Mouse (Mus musculus) midbrain, postnatal 0 days (tissue): ENCODE results near the gene Ipmk. TPM values are rescaled to one million over a fixed set of nuclear protein-coding genes. Genes with fewer than 3 reads are reported as not detected.

Experiments
- ATAC-seq: fragments of 200-750 bp; cut with Nextera tagmentation; 2 replicates; pipeline ENCODE4 v1.8.0; 2017; ENCODE audit warnings: moderate number of reproducible peaks, mild to moderate bottlenecking, moderate TSS enrichment, moderate library complexity; ENCODE audit not compliant: low FRiP score
- DNase-seq: peaks from one replicate; pipeline ENCODE4 v3.0.0-alpha.2; 2015; ENCODE audit warnings: low spot score
- H3K27ac ChIP-seq: fragments of 300-500 bp; sonication (generic); 2 replicates; pipeline ENCODE4 v1.5.1; 2014; ENCODE audit warnings: low read depth, mild to moderate bottlenecking, low read length, mixed read lengths
- H3K27me3 ChIP-seq: fragments of 300-500 bp; sonication (generic); 2 replicates; pipeline ENCODE4 v1.6.1; 2014; ENCODE audit warnings: low read length, control low read depth, mixed read lengths; ENCODE audit not compliant: insufficient read depth
- H3K36me3 ChIP-seq: fragments of 300-500 bp; sonication (generic); 2 replicates; pipeline ENCODE4 v1.6.1; 2014; ENCODE audit warnings: low read length, control low read depth, mixed read lengths; ENCODE audit not compliant: insufficient read depth
- H3K4me1 ChIP-seq: fragments of 300-500 bp; sonication (generic); 2 replicates; pipeline ENCODE4 v1.6.1; 2014; ENCODE audit warnings: mild to moderate bottlenecking, control low read depth, antibody characterized with exemption, low read length, mixed read lengths; ENCODE audit not compliant: insufficient read depth
- H3K4me2 ChIP-seq: fragments of 300-500 bp; sonication (generic); 2 replicates; pipeline ENCODE4 v1.6.1; 2014; ENCODE audit warnings: low read depth, mild to moderate bottlenecking, low read length, mixed read lengths; ENCODE audit not compliant: poor library complexity, severe bottlenecking
- H3K4me3 ChIP-seq: fragments of 300-500 bp; sonication (generic); 2 replicates; pipeline ENCODE4 v1.5.1; 2014; ENCODE audit warnings: low read depth, mild to moderate bottlenecking, low read length, moderate library complexity
- H3K9ac ChIP-seq: fragments of 300-500 bp; sonication (generic); replicated peaks from 2 replicates; pipeline ENCODE4 v1.6.1; 2014; ENCODE audit warnings: mild to moderate bottlenecking, low read length, moderate library complexity, mixed read lengths; ENCODE audit not compliant: poor library complexity, severe bottlenecking
- H3K9me3 ChIP-seq: fragments of 300-500 bp; sonication (generic); 2 replicates; pipeline ENCODE4 v1.6.1; 2016; ENCODE audit warnings: low read length, control low read depth
- CTCF ChIP-seq: IDR thresholded peaks from 2 replicates; pipeline ENCODE4 v1.5.1; 2016; ENCODE audit warnings: antibody characterized with exemption, mild to moderate bottlenecking
- WGBS: fragments of 180-500 bp; shearing (Covaris S2); extraction: QIAGEN DNeasy Blood & Tissue Kit; methylation state at CpG from one replicate; pipeline ENCODE4 v1.1.7; 2014; 5-methylcytosine and 5-hydroxymethylcytosine counted together
- polyA plus RNA-seq: library from polyadenylated mRNA; unstranded; fragments of >200 nt; fragmentation: Nextera tagmentation; extraction: Ambion mirVana; gene quantifications from 2 replicates; pipeline ENCODE4 v1.2.1, GENCODE M21; 2015
- total RNA-seq: library from RNA; depleted of rRNA; stranded (reverse); fragments of >200 nt; gene quantifications from 2 replicates; pipeline ENCODE4 v1.2.3, GENCODE M21; 2014

Gene Ipmk
- total and polyA plus RNA-seq, 2 experiments from 2014 or later, result 14.6 to 21.7 TPM

- Histone ChIP-seq H3K27me3 (no peaks in the 10 kb centered on the region), H3K4me3 (no peak overlapping the region), H3K36me3 (peaks cover 18% of the 10 kb centered on the region; the same call in 1 of the 2 replicates), H3K27ac (no peak overlapping the region), H3K9me3 (no peaks in the 10 kb centered on the region), H3K9ac (no peak overlapping the region), H3K4me1 (peaks cover 5% of the 10 kb centered on the region; the same call in 1 of the 2 replicates), H3K4me2 (no peak overlapping the region)
- no peak for TF ChIP-seq CTCF
- no peak for DNase-seq
- no peak for ATAC-seq
- WGBS, result 90% methylated on average over 10 of the region's 10 CpGs
Observed at GRCm38 (mm10) chr10:71363858-71364257, 16.3 kb downstream of the Ipmk start.

GRCm38 (mm10) chr10:71368128-71368940 is 20.8 kb downstream of the Ipmk start:
- no peak overlapping the region for H3K4me3 ChIP-seq
- no peak for TF ChIP-seq CTCF
- H3K36me3 ChIP-seq, result peaks cover 18% of the 10 kb centered on the region
- H3K9ac ChIP-seq, result no peak overlapping the region
- no peaks in the 10 kb centered on the region for H3K9me3 ChIP-seq
- DNase-seq (no peak), ATAC-seq (no peak)
- no peak overlapping the region for H3K27ac ChIP-seq
- H3K27me3 ChIP-seq, result no peaks in the 10 kb centered on the region
- no peak overlapping the region for H3K4me2 ChIP-seq
- H3K4me1 ChIP-seq, result no peaks in the 10 kb centered on the region
- 81% methylated on average over 16 of the region's 16 CpGs for WGBS

- no peak for TF ChIP-seq CTCF
- no peaks in the 10 kb centered on the region for H3K4me1 ChIP-seq
- H3K36me3 ChIP-seq, result peaks cover 13% of the 10 kb centered on the region
- no peak overlapping the region for H3K4me3 ChIP-seq
- 98% methylated on average over 3 of the region's 3 CpGs for WGBS
- H3K27me3 ChIP-seq, result no peaks in the 10 kb centered on the region
- no peak for DNase-seq
- no peak for ATAC-seq
- no peak overlapping the region for H3K4me2 ChIP-seq
- no peak overlapping the region for H3K27ac ChIP-seq
- no peak overlapping the region for H3K9ac ChIP-seq
- no peaks in the 10 kb centered on the region for H3K9me3 ChIP-seq
Observed at GRCm38 (mm10) chr10:71369466-71369865, 21.9 kb downstream of the Ipmk start.

DNA sequence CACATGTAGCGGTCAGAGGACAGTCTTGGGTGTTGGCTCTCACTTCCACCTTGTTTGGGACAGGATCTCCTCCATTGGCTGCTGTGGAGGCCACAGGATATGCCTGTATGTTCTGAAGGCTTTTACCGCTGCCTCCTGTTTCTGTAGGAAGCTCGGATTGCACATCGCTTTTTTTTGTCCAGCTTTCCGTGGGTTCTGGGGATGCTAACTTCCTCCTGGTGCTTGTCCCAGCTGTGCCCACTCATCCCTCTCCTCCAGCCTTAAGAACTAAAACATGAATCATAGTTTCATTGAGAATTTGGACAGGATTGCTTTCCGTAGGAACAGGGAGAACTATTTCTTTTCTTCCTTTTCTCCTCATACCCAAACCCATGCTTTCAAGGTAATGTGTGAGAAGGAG is 24.3 kb downstream of the Ipmk start:
- Histone ChIP-seq H3K4me3 (no peak overlapping the region), H3K9ac (no peak overlapping the region), H3K27ac (no peak overlapping the region), H3K27me3 (no peaks in the 10 kb centered on the region), H3K4me1 (no peaks in the 10 kb centered on the region), H3K36me3 (peaks cover 10% of the 10 kb centered on the region; the same call in 1 of the 2 replicates), H3K9me3 (no peaks in the 10 kb centered on the region), H3K4me2 (no peak overlapping the region)
- no peak for TF ChIP-seq CTCF
- DNase-seq, result no peak
- no peak for ATAC-seq
- WGBS, result 90% methylated on average over 6 of the region's 6 CpGs

DNA sequence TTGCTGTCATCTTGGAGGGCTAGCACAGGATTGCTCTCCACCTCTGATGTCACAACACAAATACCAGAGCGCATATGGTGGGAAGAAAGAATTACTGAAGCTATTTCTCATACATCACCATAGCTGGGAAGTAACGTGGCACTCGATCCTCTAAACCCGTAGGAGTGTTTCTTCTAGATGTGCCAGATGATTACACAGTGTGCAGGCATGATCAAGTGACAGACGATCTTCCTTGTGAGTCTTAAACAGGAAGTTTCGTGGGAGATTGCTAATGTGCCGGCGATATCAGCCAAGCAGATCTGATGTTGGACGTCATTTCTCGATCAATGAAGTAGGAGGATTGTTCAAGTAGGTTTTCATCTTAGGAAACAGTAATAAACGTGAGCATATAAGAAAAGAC is 26.1 kb downstream of the Ipmk start:
- 95% methylated on average over 11 of the region's 11 CpGs for WGBS
- Histone ChIP-seq H3K36me3 (peaks cover 10% of the 10 kb centered on the region), H3K9ac (no peak overlapping the region), H3K27me3 (no peaks in the 10 kb centered on the region), H3K4me1 (no peaks in the 10 kb centered on the region), H3K4me3 (no peak overlapping the region), H3K4me2 (no peak overlapping the region), H3K27ac (no peak overlapping the region), H3K9me3 (no peaks in the 10 kb centered on the region)
- TF ChIP-seq CTCF, result no peak
- no peak for ATAC-seq
- no peak for DNase-seq

- no peaks in the 10 kb centered on the region for H3K9me3 ChIP-seq
- H3K9ac ChIP-seq, result no peak overlapping the region
- 95% methylated on average over 6 of the region's 6 CpGs for WGBS
- no peak for DNase-seq
- TF ChIP-seq CTCF, result no peak
- H3K27me3 ChIP-seq, result no peaks in the 10 kb centered on the region
- H3K36me3 ChIP-seq, result peaks cover 23% of the 10 kb centered on the region
- no peak for ATAC-seq
- H3K4me1 ChIP-seq, result no peaks in the 10 kb centered on the region
- no peak overlapping the region for H3K4me3 ChIP-seq
- no peak overlapping the region for H3K27ac ChIP-seq
- no peak overlapping the region for H3K4me2 ChIP-seq
Observed at GRCm38 (mm10) chr10:71376014-71376413, 28.5 kb downstream of the Ipmk start.
